Mouse (Mus musculus) right cerebral cortex, postnatal 10 days (tissue): Measurements from ENCODE around the gene Gm3183.
"Not testable (repeated sequence)": the region's sequence is repeated elsewhere in the genome, so short reads cannot be mapped to it uniquely, and the experiment has no call there.

Source experiments
- DNase-seq, 2 experiments: peaks; one replicate each; pipeline ENCODE4 v3.0.0; 2021; ENCODE audit warnings: low spot score in 2 of 2

The Gm3183 gene

DNA sequence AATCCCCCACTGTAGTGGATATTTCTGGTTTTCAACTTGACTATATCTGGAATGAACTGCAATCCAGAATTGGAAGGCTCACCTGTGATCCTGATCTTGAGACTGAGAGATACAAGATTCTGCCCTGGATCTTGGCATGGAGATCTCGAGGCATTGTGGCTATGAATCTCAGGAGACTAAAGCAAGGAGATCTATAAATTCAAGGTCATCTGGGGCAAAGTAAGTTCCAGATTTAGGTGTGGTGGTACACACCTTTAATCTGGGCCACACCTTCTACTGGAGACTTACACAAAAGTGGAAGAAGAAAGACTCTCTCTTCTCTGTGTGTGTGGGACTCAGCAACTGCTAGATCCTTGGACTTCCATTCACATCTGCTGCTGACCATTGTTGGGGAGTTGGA is at the start of gene Gm3183:
Gene Gm3183 (plus strand): TSS at position 301 of the 400 bp plus-strand sequence.
- not testable (repeated sequence) for DNase-seq
